Mouse (Mus musculus) monocyte, adult 2 months (primary cell): ENCODE measurements around the gene Xpo6.

Source experiments
- DNase-seq, 2 experiments: peaks; one replicate each; pipeline ENCODE4 v3.0.0; 2022; ENCODE audit warnings: low spot score in 2 of 2, low read depth in 1 of 2

Gene Xpo6

GRCm38 (mm10) chr7:126082286-126082741, 118.0 kb downstream of the Xpo6 start, which contains the start of gene Gsg1l:
TSS of gene Gsg1l (minus strand) at chr7:126082411.
- DNase-seq: no peak

DNA sequence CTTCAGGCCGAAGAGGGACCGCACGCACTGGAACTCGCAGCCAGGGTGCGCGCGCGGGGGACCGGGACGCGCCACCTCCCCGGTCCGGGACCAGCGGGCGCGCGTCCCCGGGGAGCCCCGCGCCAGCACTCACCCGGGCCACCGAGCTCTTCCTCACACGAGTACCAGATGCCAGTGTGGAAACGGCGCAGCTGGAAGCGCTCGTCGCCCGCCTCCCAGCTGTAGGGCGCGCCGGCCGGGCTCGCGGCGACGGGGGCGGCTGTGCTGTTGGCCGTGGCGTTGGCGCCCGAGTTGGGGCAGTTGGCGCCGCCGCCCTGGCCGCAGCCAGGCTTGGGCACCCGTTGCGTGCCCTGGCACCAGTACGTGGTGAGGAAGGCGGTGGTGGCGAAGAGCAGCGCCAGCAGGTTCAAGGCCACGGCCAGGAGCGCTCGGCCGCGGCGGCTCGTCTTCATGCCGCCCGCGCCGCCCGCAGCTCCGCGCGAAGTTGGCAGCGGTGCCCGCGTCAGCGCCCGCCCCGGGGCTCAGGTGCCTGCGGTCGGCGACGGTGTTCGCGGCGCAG, 118.5 kb downstream of the Xpo6 start:
- DNase-seq: no peak

- DNase-seq: no peak
Measured at GRCm38 (mm10) chr7:126080949-126081654, 119.2 kb downstream of the Xpo6 start.

DNA sequence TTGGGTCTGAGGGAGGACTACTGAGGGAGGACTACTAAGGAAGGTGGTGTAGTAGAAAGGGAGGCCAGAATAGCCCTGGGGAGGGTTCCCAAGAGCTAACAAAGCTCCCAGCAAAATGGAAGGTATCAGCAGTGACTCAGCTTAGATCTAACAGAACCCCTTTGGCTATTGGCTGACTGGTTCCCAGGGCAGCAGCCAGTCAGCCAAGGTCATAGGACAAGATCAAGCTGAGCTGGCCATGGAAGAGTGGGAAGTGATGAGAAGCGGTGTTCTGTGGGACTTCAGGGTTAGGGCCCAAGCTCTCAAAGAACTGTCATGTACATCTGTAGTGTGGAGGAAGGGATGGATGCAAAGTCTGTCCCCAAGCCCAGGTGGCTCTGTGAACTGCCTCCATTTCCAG, 123.4 kb downstream of the Xpo6 start:
- DNase-seq: no peak

DNA sequence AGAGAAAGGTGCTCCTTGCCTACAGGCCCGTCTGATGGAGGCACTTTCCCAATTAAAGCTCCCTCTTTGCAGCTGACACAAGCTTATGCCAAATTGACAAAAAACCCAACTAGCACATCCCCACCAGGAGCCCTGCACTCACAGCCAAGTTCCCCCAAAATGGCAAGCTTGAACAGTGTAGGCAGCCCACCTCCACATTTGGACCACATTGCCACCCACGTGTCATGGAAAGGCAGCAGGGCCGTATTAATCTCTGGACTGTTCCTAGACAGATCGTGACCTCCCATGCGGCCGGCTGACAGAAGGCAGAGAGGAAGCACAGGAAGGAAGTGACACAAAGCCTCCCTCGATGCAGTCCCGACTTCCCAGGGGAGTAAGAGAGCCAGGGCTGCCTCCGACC, 125.2 kb downstream of the Xpo6 start:
- no peak for DNase-seq

DNA sequence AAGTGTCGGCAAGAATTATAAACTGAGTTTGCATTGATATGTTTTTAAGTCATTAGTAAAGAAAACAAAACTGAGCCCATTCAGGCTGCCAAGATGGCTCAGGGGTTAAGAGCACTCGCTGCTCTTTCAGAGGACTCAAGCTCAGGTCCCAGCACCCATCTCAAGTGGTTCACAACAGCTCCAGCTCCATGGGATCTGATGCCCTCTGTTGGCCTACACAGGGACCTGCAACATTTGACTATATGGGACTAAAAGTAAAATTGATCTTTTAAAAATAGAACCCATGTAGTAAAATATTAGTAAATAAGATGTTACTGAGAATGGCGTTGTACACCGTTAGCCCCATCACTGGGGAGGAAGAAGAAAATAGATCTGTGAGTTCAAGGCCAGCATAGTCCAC, 130.0 kb downstream of the Xpo6 start:
- no peak for DNase-seq

DNA sequence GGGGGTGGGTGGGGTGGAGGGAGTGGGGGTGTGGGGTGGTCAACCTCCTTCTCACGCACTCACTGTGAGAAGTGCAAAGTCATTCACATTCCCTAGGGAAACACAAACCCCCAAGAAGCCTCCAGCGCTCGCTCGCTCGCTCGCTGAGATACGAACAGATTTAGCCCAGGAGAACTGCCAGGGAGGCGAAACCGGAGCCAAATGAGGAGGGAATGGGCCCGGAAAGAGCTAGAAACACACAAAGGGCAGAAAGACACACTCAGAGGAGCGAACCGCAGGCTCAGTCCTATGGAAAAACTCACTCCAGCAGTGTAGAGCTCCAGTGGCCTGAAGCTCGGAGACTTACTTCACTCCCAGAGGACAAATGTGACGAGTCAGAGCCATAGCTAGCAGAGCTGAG, 133.5 kb downstream of the Xpo6 start:
- DNase-seq: no peak

DNA sequence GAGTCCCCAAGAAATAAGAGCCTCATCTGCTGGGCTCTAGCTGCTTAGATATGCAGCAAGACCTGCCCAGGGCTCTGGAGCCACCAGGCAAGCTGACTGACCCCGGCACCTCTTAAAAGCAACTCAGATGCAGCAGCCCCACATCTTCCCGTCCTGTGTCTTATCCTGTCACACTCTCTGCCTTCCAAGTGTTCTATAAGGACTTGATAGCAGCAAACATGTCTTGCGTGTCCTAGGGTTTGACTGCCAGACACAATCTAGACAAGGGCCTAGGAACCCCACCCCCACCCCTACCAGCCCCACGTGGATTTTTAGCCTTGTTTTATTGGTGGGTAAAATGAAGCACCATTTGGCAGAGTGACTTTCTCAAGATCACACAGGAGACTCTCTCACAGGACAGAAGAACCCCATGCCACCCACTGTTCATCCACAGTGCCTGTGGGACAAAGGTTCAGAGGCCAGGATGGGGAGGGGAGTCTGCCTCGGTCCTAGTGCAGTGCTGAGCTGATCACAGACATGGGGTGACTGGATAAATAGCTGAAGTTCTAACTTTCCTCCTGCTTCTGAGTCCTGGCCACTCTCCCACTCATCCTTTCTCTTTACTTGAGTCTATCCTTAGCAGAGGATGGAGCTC, 134.9 kb downstream of the Xpo6 start:
- DNase-seq: no peak

GRCm38 (mm10) chr7:126062228-126062627, 138.1 kb downstream of the Xpo6 start:
- DNase-seq: no peak

GRCm38 (mm10) chr7:126058918-126059317, 141.4 kb downstream of the Xpo6 start:
- DNase-seq: no peak

GRCm38 (mm10) chr7:126057332-126057914, 142.9 kb downstream of the Xpo6 start:
- DNase-seq: no peak

GRCm38 (mm10) chr7:126054574-126054973, 145.7 kb downstream of the Xpo6 start:
- DNase-seq: no peak

DNA sequence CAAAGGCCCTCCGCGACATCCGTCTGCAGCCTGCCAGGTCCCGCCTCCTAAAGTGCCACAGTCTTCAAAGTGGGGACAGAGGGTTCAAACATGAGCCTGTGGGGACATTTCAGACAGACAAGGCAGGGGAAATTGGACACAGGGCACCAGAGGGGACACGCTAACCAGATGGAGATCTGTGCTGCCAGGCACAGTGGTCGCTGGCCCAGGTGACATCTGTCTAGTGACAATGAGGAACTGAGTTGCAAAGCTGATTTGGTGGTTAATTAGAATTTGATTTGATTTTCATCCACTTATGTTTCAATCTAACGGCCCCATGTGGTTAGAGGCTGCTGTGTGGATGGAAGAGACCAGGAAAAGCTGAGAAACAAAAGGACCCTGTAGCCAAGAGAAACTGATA, 146.7 kb downstream of the Xpo6 start:
- no peak for DNase-seq

DNA sequence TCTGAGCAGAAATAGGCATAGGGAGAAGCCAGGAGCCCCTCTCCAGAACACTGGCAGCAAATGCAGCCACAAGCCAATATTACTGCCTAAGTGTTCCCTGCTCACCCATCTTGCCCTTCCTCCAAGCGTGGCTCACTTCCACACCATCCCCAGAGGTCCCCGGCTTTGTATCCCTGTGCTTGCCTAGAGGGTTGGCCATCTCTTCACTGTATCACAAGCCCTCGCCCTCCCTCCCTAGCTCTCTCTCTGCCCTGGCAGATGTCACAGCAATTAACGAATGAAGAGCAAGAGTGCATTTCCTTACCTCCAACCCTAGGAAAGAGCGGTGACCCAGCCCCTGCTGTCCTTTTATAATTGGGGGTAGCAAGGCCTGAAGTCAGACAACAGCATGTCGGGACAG, 148.4 kb downstream of the Xpo6 start:
- DNase-seq: no peak
